Mouse (Mus musculus): Measurements from ENCODE around the gene Dmac1. TPM values are rescaled to one million over a fixed set of nuclear protein-coding genes. Genes with fewer than 3 reads are reported as not detected.
"Not testable (repeated sequence)": the region's sequence is repeated elsewhere in the genome, so short reads cannot be mapped to it uniquely, and the experiment has no call there.

Dmac1 gene
- polyA plus RNA-seq, 1 experiment from 2014 or later = 86.3 TPM

DNA sequence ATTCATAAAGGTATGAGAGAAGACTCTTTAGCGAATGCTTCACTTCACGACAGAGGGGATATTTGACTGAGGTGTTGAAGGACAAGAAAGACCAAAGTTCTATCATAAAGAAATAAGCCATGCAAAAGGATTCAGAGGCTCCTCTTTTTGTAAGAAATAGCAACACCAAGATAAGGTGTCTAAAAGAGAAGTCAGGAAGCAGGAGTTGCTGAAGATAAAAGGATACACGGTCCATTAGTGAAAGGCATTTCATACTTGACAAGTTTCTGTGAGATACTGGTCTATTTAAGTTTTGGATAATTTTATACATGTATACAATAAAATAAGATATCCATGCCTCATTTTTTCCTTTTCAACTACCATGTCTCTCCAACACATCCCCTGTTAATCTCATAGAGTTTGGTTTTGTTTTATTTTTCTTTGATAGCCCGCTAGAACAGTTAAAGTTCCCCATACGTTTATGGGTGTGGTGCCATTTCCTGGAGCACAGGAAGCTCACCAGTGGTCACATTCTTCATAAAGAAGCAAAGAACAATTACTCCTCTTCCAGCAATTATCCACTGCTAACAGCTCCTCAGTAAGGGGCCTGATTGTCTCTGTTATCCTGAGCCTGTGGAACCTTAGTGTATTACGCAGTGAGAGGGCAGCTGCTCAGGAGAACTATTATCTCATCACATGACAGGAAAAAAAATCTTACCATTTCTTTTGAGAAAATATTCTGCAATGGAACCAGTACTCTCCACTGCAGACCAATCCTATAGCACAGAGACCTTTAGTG is 11.1 kb downstream of the Dmac1 start:
- ATAC-seq (ENCODE audit: low FRiP score, low read depth) = no peak
- Histone ChIP-seq H3K27me3 (no peaks in the 10 kb centered on the region), H3K9ac (no peak overlapping the region), H3K4me3 (no peak overlapping the region), H3K27ac (replicated peaks) (no peak overlapping the region), H3K4me1 (replicated peaks) (no peaks in the 10 kb centered on the region), H3K4me2 (no peak overlapping the region), H3K9me3 (no peaks in the 10 kb centered on the region), H3K36me3 (no peaks in the 10 kb centered on the region)
- 83% methylated on average over 6 of the region's 6 CpGs for WGBS

DNA sequence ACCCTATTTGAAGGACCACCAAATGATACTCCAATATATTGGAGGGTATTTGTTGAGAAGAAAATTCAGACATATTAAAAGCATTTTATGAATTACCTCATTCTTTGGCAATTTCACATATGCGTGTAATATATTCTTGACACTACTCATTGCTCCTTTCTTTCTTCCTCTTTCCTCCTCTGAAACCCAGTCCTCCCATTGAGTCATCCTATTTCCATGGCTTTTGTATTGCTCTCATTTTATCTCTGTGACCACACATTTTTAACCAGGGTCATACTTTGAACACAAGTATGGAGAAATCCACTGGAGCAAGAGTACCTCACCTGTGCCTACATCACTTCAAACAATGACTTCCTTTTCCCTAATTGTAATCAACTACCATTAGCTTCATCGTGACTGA is 13.9 kb downstream of the Dmac1 start:
- H3K27me3 ChIP-seq = no peaks in the 10 kb centered on the region
- WGBS = 96% methylated on average over 2 of the region's 2 CpGs

DNA sequence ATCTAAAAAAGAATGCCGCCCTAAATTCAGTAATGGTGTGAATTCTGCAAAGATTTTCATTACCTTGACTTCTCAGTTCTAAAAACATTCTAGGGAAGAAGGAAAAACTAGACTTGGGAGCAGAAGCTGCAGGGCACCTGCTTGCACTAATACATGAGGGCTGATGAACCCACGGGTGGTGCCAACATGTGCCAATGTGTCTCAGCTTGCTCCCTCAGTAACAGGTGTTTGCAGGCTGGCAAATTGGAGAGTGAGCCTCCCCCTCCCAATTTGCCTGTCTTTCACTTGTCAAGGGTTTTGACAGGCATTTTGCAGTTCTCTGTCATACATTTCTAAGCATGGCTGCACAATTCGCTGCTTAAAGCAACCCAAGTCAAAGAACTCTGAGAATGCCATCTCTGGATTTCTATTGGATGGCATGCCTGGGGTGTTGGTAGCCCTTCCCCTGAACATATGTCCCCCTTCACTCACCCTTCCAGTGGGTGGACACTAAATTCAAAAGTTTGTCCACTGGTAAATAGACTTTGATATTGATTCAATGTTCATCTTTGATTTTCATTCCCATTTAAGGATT is 14.5 kb downstream of the Dmac1 start:
- Histone ChIP-seq H3K36me3 (no peaks in the 10 kb centered on the region), H3K9ac (no peak overlapping the region), H3K4me1 (replicated peaks) (no peaks in the 10 kb centered on the region), H3K27ac (replicated peaks) (no peak overlapping the region), H3K27me3 (no peaks in the 10 kb centered on the region), H3K4me2 (no peak overlapping the region), H3K9me3 (no peaks in the 10 kb centered on the region), H3K4me3 (no peak overlapping the region)
- WGBS = 77% methylated on average over 3 of the region's 3 CpGs
- no peak for ATAC-seq (ENCODE audit: low FRiP score, low read depth)

More for the DNA sequence above, 13.9 kb downstream of the Dmac1 start:
- Histone ChIP-seq H3K9me3 (no peaks in the 10 kb centered on the region), H3K9ac (no peak overlapping the region), H3K4me2 (no peak overlapping the region), H3K4me3 (no peak overlapping the region), H3K36me3 (no peaks in the 10 kb centered on the region), H3K4me1 (replicated peaks) (no peaks in the 10 kb centered on the region), H3K27ac (replicated peaks) (no peak overlapping the region)
- no peak for ATAC-seq (ENCODE audit: low FRiP score, low read depth)

DNA sequence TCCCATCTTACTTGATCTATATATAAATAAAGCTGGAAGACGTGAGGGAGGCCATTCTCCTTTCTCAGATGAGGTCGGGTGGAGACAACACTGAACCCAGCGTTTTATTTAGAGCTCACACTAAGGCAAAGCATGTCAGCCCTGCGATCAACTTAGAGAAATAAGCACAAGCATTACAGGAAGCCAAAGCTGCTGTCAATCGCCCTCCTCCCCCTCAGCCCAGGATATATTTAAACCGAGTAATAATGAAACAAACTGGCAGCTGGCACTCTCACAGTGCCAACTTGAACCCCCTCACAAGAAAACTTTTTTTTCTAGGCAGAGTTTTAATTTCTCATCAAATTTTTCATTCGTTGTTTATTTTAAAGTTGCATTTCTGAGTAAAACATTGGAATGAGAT is 15.7 kb downstream of the Dmac1 start:
- Histone ChIP-seq H3K9ac (no peak overlapping the region), H3K9me3 (no peaks in the 10 kb centered on the region), H3K27me3 (no peaks in the 10 kb centered on the region), H3K4me1 (replicated peaks) (no peaks in the 10 kb centered on the region), H3K4me2 (no peak overlapping the region), H3K4me3 (no peak overlapping the region), H3K36me3 (no peaks in the 10 kb centered on the region), H3K27ac (replicated peaks) (no peak overlapping the region)
- no peak for ATAC-seq (ENCODE audit: low FRiP score, low read depth)
- 79% methylated on average over 7 of the region's 7 CpGs for WGBS

DNA sequence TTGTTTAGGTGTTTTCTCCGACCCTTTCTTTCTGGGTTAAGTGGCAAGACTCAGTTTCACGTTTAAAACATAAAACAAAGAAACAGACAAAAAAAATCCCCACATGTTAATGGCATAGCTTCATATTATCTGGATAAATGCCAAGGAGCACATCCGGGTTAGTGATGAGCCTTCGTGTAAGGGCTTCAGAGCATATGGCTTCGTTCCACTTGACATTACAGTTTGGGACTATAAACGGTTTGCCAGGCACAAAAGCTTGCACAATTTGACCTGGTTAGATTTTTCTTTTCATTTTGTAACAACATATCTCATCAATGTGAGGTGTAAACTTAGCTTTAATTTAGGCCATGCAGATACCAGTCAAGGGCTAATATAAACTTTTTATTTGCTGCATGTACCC is 17.9 kb downstream of the Dmac1 start:
- Histone ChIP-seq H3K36me3 (no peaks in the 10 kb centered on the region), H3K4me3 (no peak overlapping the region), H3K27me3 (no peaks in the 10 kb centered on the region), H3K9me3 (no peaks in the 10 kb centered on the region), H3K9ac (no peak overlapping the region), H3K4me2 (no peak overlapping the region), H3K27ac (replicated peaks) (no peak overlapping the region), H3K4me1 (replicated peaks) (no peaks in the 10 kb centered on the region)
- no peak for ATAC-seq (ENCODE audit: low FRiP score, low read depth)
- 65% methylated on average over 6 of the region's 6 CpGs for whole genome bisulfite sequencing

DNA sequence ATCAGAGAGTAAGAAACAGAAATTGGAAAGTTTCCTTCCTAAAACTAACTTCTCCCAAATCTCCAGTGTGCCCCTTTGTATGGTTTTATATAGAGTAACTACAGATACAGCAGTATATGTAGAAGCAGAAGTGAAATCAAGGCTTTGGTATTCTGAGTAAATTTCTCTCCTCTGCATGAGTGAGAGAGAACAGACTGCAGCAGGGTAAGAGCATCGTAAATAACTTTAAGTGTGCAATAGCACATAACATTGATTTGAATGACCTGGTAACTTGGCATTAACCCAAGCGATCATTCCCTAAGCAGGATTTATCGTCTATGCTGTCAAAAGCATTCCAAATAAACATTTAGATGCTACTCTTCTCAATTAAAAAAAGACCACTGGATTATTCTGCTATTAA is 18.7 kb downstream of the Dmac1 start:
- no peak overlapping the region for H3K27ac ChIP-seq (replicated peaks)
- no peak overlapping the region for H3K4me3 ChIP-seq
- ATAC-seq (ENCODE audit: low FRiP score, low read depth) = no peak
- no peaks in the 10 kb centered on the region for H3K9me3 ChIP-seq
- H3K27me3 ChIP-seq = no peaks in the 10 kb centered on the region
- H3K9ac ChIP-seq = no peak overlapping the region
- no peak overlapping the region for H3K4me2 ChIP-seq
- no peaks in the 10 kb centered on the region for H3K36me3 ChIP-seq
- WGBS = 63% methylated on average over 3 of the region's 3 CpGs
- no peaks in the 10 kb centered on the region for H3K4me1 ChIP-seq (replicated peaks)

DNA sequence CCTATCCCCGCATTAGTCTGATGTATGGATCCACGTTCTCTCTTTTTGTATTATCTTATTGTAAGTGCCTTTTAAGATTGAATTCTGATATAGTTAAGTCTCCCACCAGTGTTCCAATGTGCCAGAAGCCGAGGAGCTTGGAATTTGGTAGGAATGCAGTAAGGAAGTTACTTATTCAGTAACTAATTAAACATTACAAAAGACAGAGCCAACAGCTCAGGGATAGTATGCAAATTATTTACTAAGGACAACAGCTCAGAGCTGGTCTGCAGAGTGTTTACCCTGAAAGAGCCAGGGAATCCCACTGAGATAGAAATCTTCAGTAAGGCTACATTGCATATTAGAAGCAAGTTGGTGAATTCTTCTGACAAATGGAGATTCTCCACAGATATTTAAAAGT is 43.5 kb downstream of the Dmac1 start:
- H3K27ac ChIP-seq (replicated peaks); H3K36me3 ChIP-seq; H3K27me3 ChIP-seq; H3K9ac ChIP-seq; H3K4me3 ChIP-seq; H3K4me1 ChIP-seq (replicated peaks); ATAC-seq (ENCODE audit: low FRiP score, low read depth); H3K9me3 ChIP-seq; H3K4me2 ChIP-seq: not testable (repeated sequence)
- 28% methylated on average over 3 of the region's 3 CpGs for WGBS
